Mouse (Mus musculus): ENCODE data around the gene Ddc. TPM values are rescaled to one million over a fixed set of nuclear protein-coding genes. Genes with fewer than 3 reads are reported as not detected.

The Ddc gene
- polyA plus RNA-seq, 1 experiment from 2014 or later: 48.5 TPM

DNA sequence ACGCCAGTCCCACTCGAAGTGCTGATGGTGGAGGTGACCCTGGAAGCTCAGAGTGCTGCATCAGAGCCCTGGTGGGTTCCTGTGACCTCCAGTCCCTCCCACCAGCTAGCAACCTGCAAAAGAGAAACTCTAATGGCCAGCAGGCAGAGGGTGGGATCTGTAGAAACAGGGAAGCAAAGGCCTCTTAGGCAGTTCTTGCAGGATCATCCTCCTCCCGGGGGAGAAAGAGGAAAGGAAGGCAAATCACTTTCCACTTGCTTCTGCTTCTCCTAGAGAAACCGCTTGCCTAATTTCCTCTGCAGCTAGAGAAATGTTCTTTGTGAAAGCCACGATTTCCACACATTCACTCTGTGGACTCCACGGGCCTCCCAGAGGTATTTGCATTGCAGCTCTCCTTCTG, 112.5 kb downstream of the Ddc start:
- H3K27me3 ChIP-seq (replicated peaks): no peaks in the 10 kb centered on the region
- ATAC-seq (ENCODE audit: insufficient read depth, low FRiP score, low read depth): no peak
- 57% methylated on average over 6 of the region's 6 CpGs for WGBS

DNA sequence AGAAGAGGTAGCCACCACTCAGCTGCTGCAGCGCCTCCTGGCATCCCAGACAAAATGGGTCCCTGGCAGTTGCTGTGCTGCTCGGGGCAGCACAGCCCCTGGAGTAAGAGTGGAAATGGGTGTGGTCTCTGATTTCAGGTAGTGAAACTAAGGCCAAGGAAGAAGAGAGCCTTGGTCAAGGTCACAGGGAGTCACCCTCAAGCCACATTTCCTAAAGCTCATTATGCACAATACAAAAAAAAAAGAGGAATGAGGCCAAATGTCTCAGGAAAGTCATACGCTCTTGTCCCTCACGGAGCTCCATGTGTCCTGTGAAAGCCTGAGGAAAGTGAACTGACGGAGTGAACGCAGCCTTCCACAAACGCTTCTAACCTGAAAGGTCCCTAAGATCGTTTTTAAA, 116.2 kb downstream of the Ddc start:
- WGBS: 81% methylated on average over 8 of the region's 8 CpGs
- Histone ChIP-seq H3K36me3 (no peaks in the 10 kb centered on the region), H3K9ac (no peak overlapping the region), H3K4me3 (replicated peaks) (no peak overlapping the region), H3K27me3 (replicated peaks) (no peaks in the 10 kb centered on the region), H3K4me2 (no peak overlapping the region), H3K9me3 (no peaks in the 10 kb centered on the region), H3K27ac (no peak overlapping the region), H3K4me1 (no peaks in the 10 kb centered on the region)
- ATAC-seq (ENCODE audit: insufficient read depth, low FRiP score, low read depth): no peak

More for the DNA sequence above, 112.5 kb downstream of the Ddc start:
- H3K36me3 ChIP-seq: no peaks in the 10 kb centered on the region
- no peak overlapping the region for H3K27ac ChIP-seq
- H3K4me3 ChIP-seq (replicated peaks): no peak overlapping the region
- no peaks in the 10 kb centered on the region for H3K4me1 ChIP-seq
- no peaks in the 10 kb centered on the region for H3K9me3 ChIP-seq
- H3K4me2 ChIP-seq: no peak overlapping the region
- H3K9ac ChIP-seq: no peak overlapping the region

DNA sequence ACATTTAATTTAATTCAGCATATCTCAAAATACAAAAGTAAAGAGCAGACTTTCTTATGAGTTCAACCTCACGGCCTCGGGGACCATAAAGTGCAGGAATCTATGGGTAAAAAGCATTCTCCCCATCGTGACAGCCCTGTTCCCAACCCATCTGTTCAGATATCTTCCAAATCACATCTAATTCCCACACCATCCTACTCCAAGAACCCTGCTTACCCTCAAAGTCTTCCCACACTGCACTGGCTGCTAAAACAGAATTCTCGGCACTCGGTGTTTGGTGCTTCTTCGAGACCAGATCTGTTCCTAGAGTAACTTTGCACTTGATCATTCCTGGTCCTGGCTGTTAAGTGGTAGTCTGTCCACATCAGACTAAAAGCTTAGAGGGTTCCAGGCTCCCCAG, 119.6 kb downstream of the Ddc start:
- Histone ChIP-seq H3K36me3 (no peaks in the 10 kb centered on the region), H3K27me3 (replicated peaks) (no peaks in the 10 kb centered on the region), H3K4me1 (no peaks in the 10 kb centered on the region), H3K4me3 (replicated peaks) (no peak overlapping the region), H3K27ac (no peak overlapping the region), H3K4me2 (no peak overlapping the region), H3K9me3 (no peaks in the 10 kb centered on the region), H3K9ac (no peak overlapping the region)
- 92% methylated on average over 6 of the region's 6 CpGs for WGBS
- no peak for ATAC-seq (ENCODE audit: insufficient read depth, low FRiP score, low read depth)

DNA sequence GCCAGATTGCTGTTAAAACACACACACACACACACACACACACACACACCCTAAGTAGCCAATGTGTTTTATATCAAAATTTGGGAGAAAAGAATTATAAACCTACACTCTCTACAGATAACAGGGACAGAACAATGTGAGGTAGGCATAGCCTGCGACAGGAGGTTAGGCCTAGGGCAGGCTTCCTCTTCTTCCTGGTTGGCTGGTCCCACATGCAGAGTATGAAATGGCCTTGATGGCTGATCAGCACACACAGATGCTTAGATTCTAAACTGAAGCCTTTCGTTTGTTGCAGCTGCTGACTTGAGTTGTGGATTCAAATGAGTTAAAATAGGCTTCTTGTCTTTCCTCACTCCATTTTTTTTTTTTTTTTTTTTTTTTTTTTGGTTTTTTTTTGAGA, 120.1 kb downstream of the Ddc start:
- H3K9me3 ChIP-seq: no peaks in the 10 kb centered on the region
- H3K9ac ChIP-seq: no peak overlapping the region
- H3K4me3 ChIP-seq (replicated peaks): no peak overlapping the region
- no peak for ATAC-seq (ENCODE audit: insufficient read depth, low FRiP score, low read depth)
- 77% methylated on average over 2 of the region's 2 CpGs for WGBS
- no peaks in the 10 kb centered on the region for H3K36me3 ChIP-seq
- H3K4me2 ChIP-seq: no peak overlapping the region
- H3K27me3 ChIP-seq (replicated peaks): no peaks in the 10 kb centered on the region
- H3K27ac ChIP-seq: no peak overlapping the region
- H3K4me1 ChIP-seq: no peaks in the 10 kb centered on the region

DNA sequence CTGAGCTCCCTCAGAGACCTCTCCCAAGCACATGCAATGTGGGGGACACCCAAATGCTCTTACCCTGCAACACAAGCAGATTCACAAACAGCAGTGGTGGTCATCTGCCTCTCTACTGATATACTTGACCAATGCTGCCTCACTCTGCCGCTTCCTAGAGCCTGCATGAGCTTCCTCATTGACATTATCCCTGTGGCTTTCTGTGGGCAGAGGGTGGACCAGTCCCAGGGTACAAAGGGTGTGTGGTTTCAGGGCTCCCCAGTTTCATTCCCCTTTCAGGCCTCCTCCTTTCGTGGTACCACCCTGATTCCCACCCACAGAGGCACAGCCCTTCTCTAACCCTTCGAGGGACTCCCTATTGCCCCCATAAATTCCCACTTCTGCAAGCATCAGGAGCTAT, 120.7 kb downstream of the Ddc start:
- Histone ChIP-seq H3K27ac (no peak overlapping the region), H3K36me3 (no peaks in the 10 kb centered on the region), H3K27me3 (replicated peaks) (no peaks in the 10 kb centered on the region), H3K4me1 (no peaks in the 10 kb centered on the region), H3K9me3 (no peaks in the 10 kb centered on the region), H3K9ac (no peak overlapping the region), H3K4me3 (replicated peaks) (no peak overlapping the region), H3K4me2 (no peak overlapping the region)
- no peak for ATAC-seq (ENCODE audit: insufficient read depth, low FRiP score, low read depth)
- WGBS: 76% methylated on average over 3 of the region's 3 CpGs

DNA sequence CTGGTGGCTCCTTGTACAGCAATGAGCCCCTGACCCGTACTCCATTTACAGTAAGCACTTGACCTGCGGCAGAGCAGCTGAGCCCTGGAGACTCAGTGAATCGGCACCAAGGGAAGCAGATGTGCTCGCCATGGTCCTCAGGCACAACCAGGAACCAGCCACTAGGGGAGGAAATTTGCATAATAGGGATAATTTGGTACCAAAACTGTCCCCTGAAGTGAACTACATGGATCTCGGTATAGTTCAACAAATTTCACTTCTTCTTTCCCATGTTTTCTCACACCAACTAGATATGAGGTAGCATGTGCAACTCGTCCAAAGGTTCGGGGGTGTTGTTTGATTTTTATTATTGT, 121.1 kb downstream of the Ddc start:
- no peaks in the 10 kb centered on the region for H3K9me3 ChIP-seq
- H3K4me3 ChIP-seq (replicated peaks): no peak overlapping the region
- no peak overlapping the region for H3K9ac ChIP-seq
- no peaks in the 10 kb centered on the region for H3K4me1 ChIP-seq
- no peaks in the 10 kb centered on the region for H3K27me3 ChIP-seq (replicated peaks)
- 80% methylated on average over 7 of the region's 7 CpGs for WGBS
- H3K4me2 ChIP-seq: no peak overlapping the region
- no peak overlapping the region for H3K27ac ChIP-seq
- H3K36me3 ChIP-seq: no peaks in the 10 kb centered on the region
- no peak for ATAC-seq (ENCODE audit: insufficient read depth, low FRiP score, low read depth)

DNA sequence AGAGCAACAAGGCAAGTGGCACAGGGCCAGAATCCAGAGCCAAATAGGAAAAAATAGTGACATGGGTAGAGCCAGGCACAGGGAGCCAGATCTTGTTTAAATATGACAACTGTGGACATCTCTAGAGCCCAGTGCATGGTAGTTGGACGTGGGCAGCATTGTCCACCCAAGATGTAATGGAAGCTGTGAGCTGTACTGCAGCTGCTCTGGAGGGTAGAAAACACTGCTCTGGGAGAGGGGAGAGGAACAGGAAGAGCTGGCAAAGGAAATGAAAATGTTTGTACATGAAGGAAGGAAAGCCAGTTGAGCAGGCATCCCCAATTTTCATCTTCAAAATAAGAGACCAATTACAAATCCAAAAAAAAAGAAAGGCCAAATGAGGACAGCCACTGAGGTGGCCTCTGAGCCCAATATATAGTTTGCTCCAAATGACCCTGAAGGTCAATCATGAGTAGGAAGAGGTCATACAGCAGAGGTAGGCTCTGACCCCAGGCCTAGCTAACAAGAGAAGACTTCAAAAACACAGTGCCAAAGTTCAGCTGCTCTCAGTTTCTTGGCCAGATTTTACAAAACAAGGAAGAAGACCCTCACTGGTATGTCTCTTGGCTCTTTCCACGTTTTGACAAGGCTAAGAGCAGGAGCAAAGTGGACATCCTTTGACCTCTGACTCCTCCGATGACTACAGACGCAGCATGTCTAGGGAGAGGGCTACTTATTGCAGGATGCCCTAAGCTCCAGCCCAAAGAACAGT, 121.7 kb downstream of the Ddc start:
- no peaks in the 10 kb centered on the region for H3K4me1 ChIP-seq
- WGBS: 72% methylated on average over 4 of the region's 4 CpGs
- ATAC-seq (ENCODE audit: insufficient read depth, low FRiP score, low read depth): no peak
- no peaks in the 10 kb centered on the region for H3K36me3 ChIP-seq
- no peak overlapping the region for H3K4me3 ChIP-seq (replicated peaks)
- H3K27ac ChIP-seq: no peak overlapping the region
- no peaks in the 10 kb centered on the region for H3K9me3 ChIP-seq
- no peak overlapping the region for H3K4me2 ChIP-seq
- no peaks in the 10 kb centered on the region for H3K27me3 ChIP-seq (replicated peaks)
- no peak overlapping the region for H3K9ac ChIP-seq

DNA sequence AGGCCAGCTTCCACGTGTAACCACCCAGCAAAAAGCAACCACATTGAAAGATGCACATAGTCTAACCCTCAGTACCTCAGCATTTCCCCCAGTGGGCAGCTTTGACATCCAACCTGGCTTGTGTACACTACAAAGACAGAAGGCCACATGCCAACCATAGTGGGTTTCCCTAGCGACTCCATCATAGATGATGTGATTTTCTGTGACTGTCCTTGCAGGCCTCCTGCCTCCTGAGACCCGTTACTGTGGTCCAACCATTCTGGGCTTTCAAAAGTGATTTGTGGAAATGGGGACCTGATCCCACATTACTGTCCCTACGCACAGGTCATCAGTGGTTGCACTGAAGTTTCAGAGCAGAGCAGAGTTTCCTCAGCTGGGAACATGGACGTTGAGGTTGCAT, 123.1 kb downstream of the Ddc start:
- Histone ChIP-seq H3K4me1 (no peaks in the 10 kb centered on the region), H3K4me2 (no peak overlapping the region)

DNA sequence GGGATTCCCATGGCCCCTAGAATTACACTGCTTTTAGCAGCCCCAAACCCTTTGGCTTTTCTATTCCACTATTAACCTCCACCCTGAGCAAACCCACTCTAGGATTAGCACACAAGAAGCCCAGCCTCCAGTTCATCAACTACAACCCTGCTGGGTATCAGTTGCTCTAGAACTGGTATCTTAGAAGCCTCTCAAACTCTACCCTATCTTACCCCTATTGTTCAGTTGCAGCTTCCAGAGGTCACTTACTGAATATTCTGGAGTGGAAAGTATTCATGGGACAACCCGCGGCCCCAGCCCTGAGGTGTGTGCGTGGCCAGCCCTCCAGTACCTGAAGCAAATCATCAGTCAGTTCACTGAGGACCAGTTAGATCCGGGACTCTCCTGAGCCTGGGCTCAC, 123.6 kb downstream of the Ddc start:
- no peaks in the 10 kb centered on the region for H3K9me3 ChIP-seq
- no peaks in the 10 kb centered on the region for H3K4me1 ChIP-seq
- no peak overlapping the region for H3K27ac ChIP-seq
- no peak for ATAC-seq (ENCODE audit: insufficient read depth, low FRiP score, low read depth)
- no peak overlapping the region for H3K9ac ChIP-seq
- no peak overlapping the region for H3K4me3 ChIP-seq (replicated peaks)
- H3K4me2 ChIP-seq: no peak overlapping the region
- 92% methylated on average over 4 of the region's 4 CpGs for WGBS
- no peaks in the 10 kb centered on the region for H3K36me3 ChIP-seq
- H3K27me3 ChIP-seq (replicated peaks): no peaks in the 10 kb centered on the region

More for the DNA sequence above, 123.1 kb downstream of the Ddc start:
- no peak for ATAC-seq (ENCODE audit: insufficient read depth, low FRiP score, low read depth)
- Histone ChIP-seq H3K9ac (no peak overlapping the region), H3K36me3 (no peaks in the 10 kb centered on the region), H3K27ac (no peak overlapping the region), H3K4me3 (replicated peaks) (no peak overlapping the region), H3K9me3 (no peaks in the 10 kb centered on the region), H3K27me3 (replicated peaks) (no peaks in the 10 kb centered on the region)
- WGBS: 83% methylated on average over 5 of the region's 5 CpGs

DNA sequence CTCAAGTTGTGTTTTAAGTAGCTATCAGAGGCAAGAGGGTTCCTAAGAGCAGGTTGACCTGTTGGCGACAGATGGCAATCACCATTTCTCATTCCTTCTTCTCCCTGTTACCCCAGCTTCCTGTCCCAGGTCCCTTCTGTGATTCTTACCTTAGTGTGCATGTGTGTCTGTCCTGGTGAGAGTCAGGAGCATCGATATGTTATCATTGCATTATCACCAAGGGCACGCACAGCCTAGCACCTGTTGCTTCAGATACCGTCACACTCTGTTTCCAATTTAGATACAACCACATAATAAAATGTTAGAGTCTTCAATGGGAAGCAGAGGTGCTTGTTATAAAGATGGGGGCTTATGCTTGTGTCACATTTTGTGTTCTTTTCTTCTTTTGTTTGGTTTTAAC, 125.7 kb downstream of the Ddc start:
- no peaks in the 10 kb centered on the region for H3K36me3 ChIP-seq
- WGBS: 88% methylated on average over 4 of the region's 4 CpGs
- no peaks in the 10 kb centered on the region for H3K9me3 ChIP-seq

DNA sequence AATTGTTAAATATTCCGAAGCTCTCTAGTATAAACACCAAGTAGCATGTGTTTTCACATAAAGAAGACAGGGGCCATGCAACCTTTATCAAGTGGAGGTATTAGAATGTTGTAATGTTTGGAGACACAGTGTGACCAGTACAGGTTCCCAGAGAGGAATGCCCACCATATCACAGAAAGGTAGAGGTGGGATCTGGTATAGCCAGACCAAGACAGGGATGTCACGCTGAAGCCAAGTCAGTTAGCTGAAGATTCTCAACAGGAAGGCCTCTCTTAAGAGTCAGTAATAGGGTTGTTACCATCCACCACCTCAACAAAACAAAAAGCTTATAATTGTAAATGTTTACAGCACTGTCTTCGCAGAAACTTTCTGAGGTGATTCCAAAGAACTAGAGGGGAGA, 127.3 kb downstream of the Ddc start:
- no peak overlapping the region for H3K4me2 ChIP-seq
- 87% methylated on average over 3 of the region's 3 CpGs for WGBS

More for the DNA sequence above, 125.7 kb downstream of the Ddc start:
- ATAC-seq (ENCODE audit: insufficient read depth, low FRiP score, low read depth): no peak
- Histone ChIP-seq H3K4me3 (replicated peaks) (no peak overlapping the region), H3K9ac (no peak overlapping the region), H3K4me2 (no peak overlapping the region), H3K27me3 (replicated peaks) (no peaks in the 10 kb centered on the region), H3K27ac (no peak overlapping the region), H3K4me1 (no peaks in the 10 kb centered on the region)

DNA sequence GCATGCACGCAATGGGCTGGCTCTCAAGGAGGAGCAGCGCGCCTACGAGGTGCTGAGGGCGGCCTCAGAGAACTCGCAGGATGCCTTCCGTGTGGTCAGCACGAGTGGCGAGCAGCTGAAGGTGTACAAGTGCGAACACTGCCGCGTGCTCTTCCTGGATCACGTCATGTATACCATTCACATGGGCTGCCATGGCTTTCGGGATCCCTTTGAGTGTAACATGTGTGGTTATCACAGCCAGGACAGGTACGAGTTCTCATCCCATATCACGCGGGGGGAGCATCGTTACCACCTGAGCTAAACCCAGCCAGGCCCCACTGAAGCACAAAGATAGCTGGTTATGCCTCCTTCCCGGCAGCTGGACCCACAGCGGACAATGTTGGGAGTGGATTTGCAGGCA, 128.7 kb downstream of the Ddc start:
- Histone ChIP-seq H3K27ac (no peak overlapping the region), H3K9ac (no peak overlapping the region), H3K9me3 (no peaks in the 10 kb centered on the region), H3K36me3 (no peaks in the 10 kb centered on the region), H3K4me2 (no peak overlapping the region), H3K4me3 (replicated peaks) (no peak overlapping the region), H3K4me1 (no peaks in the 10 kb centered on the region), H3K27me3 (replicated peaks) (no peaks in the 10 kb centered on the region)
- ATAC-seq (ENCODE audit: insufficient read depth, low FRiP score, low read depth): no peak
- whole genome bisulfite sequencing: 92% methylated on average over 20 of the region's 20 CpGs

More for the DNA sequence above, 127.3 kb downstream of the Ddc start:
- H3K9me3 ChIP-seq: no peaks in the 10 kb centered on the region
- H3K4me3 ChIP-seq (replicated peaks): no peak overlapping the region
- ATAC-seq (ENCODE audit: insufficient read depth, low FRiP score, low read depth): no peak
- no peaks in the 10 kb centered on the region for H3K4me1 ChIP-seq
- no peak overlapping the region for H3K27ac ChIP-seq
- H3K36me3 ChIP-seq: no peaks in the 10 kb centered on the region
- no peak overlapping the region for H3K9ac ChIP-seq
- H3K27me3 ChIP-seq (replicated peaks): no peaks in the 10 kb centered on the region

DNA sequence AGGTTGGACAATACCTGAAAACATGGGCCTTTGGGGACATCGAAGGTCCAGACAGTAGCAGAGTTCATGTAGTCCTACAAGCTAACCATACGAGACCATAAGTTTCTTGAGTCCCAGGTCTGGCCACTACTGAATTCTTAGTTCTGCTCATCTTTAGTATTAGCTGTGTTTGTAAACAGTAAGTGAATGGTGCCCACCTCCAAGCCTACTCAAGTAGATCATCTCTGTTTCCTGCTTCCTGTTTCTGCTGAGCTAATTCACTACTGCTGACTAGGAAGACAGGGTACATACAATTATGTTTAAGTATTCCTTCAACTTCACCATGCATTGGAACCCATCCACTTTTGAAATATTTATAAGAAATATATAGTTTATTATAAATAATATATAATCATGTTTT, 129.9 kb downstream of the Ddc start:
- H3K4me3 ChIP-seq (replicated peaks): no peak overlapping the region
- no peak overlapping the region for H3K9ac ChIP-seq
- H3K36me3 ChIP-seq: no peaks in the 10 kb centered on the region
- H3K9me3 ChIP-seq: no peaks in the 10 kb centered on the region
- 83% methylated on average over 2 of the region's 2 CpGs for WGBS
- no peaks in the 10 kb centered on the region for H3K27me3 ChIP-seq (replicated peaks)
- H3K4me1 ChIP-seq: no peaks in the 10 kb centered on the region
- ATAC-seq (ENCODE audit: insufficient read depth, low FRiP score, low read depth): no peak
- H3K27ac ChIP-seq: no peak overlapping the region
- H3K4me2 ChIP-seq: no peak overlapping the region
